Comparison of ENCODE assay signal across 28 mouse cellular contexts in the genomic region with DNA sequence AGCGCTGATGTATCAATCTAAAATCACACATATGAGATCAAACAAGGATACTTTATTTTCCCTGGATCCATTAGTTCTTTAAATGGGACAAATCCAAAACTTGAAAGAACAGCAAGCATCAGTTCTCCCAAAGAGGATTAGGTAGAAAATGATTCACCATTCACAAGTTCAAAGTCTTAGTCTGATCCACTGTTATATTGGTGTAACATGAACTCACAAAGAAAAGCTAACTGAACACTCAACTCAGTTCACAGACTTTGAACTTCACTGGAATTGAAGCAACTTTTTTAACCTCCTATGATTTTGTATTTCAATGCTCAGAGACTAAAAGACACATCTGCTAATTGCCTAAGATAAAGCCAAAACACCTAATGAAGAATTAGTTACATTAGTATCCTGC.
"Had no signal": no experiment of that assay in that cellular context is flagged by ENCODE, and none has a peak within 500 bp of the region (broad histone marks: within the 10 kb centered on the region; RNA-seq: fewer than 3 reads in every experiment).

No protein-coding gene starts in this region.

- H3K4me2 ChIP-seq: embryonic facial prominence, embryonic 12.5 days; embryonic facial prominence, embryonic 13.5 days; embryonic facial prominence, embryonic 15.5 days; forebrain, embryonic 12.5 days; forebrain, embryonic 13.5 days; forebrain, embryonic 15.5 days had no signal

- H3K36me3 ChIP-seq: embryonic facial prominence, embryonic 10.5 days; embryonic facial prominence, embryonic 12.5 days; embryonic facial prominence, embryonic 13.5 days; embryonic facial prominence, embryonic 15.5 days; forebrain, embryonic 10.5 days; forebrain, embryonic 12.5 days; forebrain, embryonic 15.5 days had no signal

- H3K4me3 ChIP-seq: embryonic facial prominence, embryonic 10.5 days; embryonic facial prominence, embryonic 12.5 days; embryonic facial prominence, embryonic 13.5 days; embryonic facial prominence, embryonic 15.5 days; erythroblast, embryonic 14.5 days; forebrain, embryonic 10.5 days; forebrain, embryonic 12.5 days; forebrain, embryonic 13.5 days; forebrain, embryonic 15.5 days; gastrocnemius, adult 2 months had no signal

- H3K9me3 ChIP-seq: embryonic facial prominence, embryonic 10.5 days; embryonic facial prominence, embryonic 12.5 days; embryonic facial prominence, embryonic 13.5 days; embryonic facial prominence, embryonic 15.5 days; forebrain, embryonic 10.5 days; forebrain, embryonic 12.5 days; forebrain, embryonic 13.5 days; forebrain, embryonic 15.5 days had no signal

- H3K27ac ChIP-seq: embryonic facial prominence, embryonic 10.5 days; embryonic facial prominence, embryonic 12.5 days; embryonic facial prominence, embryonic 13.5 days; embryonic facial prominence, embryonic 15.5 days; forebrain, embryonic 10.5 days; forebrain, embryonic 12.5 days; forebrain, embryonic 13.5 days; forebrain, embryonic 15.5 days; gastrocnemius, adult 2 months had no signal

- H3K27me3 ChIP-seq: embryonic facial prominence, embryonic 12.5 days; embryonic facial prominence, embryonic 13.5 days; embryonic facial prominence, embryonic 15.5 days; forebrain, embryonic 12.5 days; forebrain, embryonic 13.5 days; forebrain, embryonic 15.5 days had no signal

- ATAC-seq: forebrain, embryonic 13.5 days; forebrain, embryonic 14.5 days; forebrain, embryonic 15.5 days; forebrain, embryonic 16.5 days; forebrain, postnatal 0 days had no signal

- H3K9ac ChIP-seq: embryonic facial prominence, embryonic 12.5 days; embryonic facial prominence, embryonic 13.5 days; embryonic facial prominence, embryonic 15.5 days; forebrain, embryonic 12.5 days; forebrain, embryonic 13.5 days; forebrain, embryonic 15.5 days; forebrain, postnatal 0 days had no signal

- DNase-seq: cerebellum, adult 18-20 months; cerebellum, adult 2 months; cerebellum, adult 8-10 months; cerebellum, adult 9-10 months; cerebellum, adult 9-11 months; cerebellum, postnatal 10 days; cerebellum, postnatal 14 days; cerebellum, postnatal 25 days; cerebellum, postnatal 36 days; embryo, embryonic 11 days; forebrain, postnatal 0 days; gastrocnemius, adult 2 months; gastrocnemius, postnatal 10 days; gastrocnemius, postnatal 14 days; gastrocnemius, postnatal 25 days; gastrocnemius, postnatal 36 days; heart, adult 11 months had no signal

- H3K4me1 ChIP-seq: embryonic facial prominence, embryonic 10.5 days; embryonic facial prominence, embryonic 12.5 days; embryonic facial prominence, embryonic 15.5 days; forebrain, embryonic 10.5 days; forebrain, embryonic 12.5 days; forebrain, embryonic 13.5 days had no signal
